Mouse (Mus musculus): Measurements from ENCODE around the gene Pltp. TPM values are rescaled to one million over a fixed set of nuclear protein-coding genes. Genes with fewer than 3 reads are reported as not detected.
"Not testable (repeated sequence)": the region's sequence is repeated elsewhere in the genome, so short reads cannot be mapped to it uniquely, and the experiment has no call there.

Pltp gene
- polyA plus RNA-seq, 1 experiment from 2014 or later = 48.5 TPM

DNA sequence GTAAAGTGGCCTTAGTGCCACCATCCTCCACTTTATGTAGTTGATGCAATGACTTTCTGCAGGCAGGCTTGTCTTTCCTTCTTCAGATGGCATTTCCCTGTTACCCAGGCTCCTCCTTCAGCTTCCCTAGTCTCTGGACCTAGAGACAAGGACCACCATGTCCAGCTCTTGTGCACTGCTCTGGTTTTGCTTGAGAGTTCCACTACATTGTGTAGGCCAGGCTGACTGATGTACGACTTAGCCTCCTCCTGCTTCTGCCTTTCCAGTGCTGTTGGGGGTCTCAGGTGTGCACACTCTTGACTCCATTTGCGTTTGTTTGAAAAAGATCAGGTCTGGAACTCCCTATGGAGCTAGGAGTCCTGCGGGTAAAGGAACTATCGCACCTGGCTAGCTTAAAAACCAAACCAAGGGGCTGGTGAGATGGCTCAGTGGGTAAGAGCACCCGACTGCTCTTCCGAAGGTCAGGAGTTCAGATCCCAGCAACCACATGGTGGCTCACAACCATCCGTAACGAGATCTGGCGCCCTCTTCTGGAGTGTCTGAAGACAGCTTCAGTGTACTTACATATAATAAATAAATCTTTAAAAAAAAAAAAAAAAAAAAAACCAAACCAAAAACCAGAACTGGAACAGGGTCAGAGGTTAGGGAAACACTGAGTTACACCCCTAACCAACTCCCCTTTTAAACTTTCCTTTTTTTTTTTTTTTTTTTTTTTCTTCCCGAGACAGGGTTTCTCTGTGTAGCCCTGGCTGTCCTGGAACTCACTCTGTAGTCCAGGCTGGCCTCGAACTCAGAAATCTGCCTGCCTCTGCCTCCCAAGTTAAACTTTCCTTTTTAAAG, 20.1 kb upstream of the Pltp start:
- Histone ChIP-seq H3K4me2 (peak overlapping the region; percentile 76), H3K4me1 (peaks cover 23% of the 10 kb centered on the region), H3K27ac (peak overlapping the region; percentile 98)
- 76% methylated on average over 11 of the region's 11 CpGs for WGBS
- not testable (repeated sequence) for H3K9me3 ChIP-seq; H3K9ac ChIP-seq; H3K36me3 ChIP-seq; H3K4me3 ChIP-seq (replicated peaks); H3K27me3 ChIP-seq (replicated peaks); ATAC-seq (ENCODE audit: insufficient read depth, low FRiP score, low read depth)

DNA sequence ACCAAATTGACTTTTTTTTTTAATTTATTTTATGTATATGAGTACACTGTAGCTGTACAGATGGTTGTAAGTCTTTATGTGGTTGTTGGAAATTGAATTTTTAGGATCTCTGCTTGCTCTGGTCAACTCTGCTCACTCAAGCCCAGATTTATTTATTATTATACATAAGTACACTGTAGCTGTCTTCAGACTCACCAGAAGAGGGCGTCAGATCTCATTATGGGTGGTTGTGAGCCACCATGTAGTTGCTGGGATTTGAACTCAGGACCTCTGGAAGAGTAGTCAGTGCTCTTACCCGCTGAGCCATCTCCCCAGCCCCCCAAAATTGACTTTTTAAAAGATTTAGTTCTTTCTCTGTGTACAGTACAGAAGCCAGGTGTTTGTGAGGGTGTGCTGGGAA, 18.1 kb upstream of the Pltp start:
- not testable (repeated sequence) for H3K27ac ChIP-seq; H3K4me3 ChIP-seq (replicated peaks); H3K27me3 ChIP-seq (replicated peaks); H3K4me2 ChIP-seq; H3K9me3 ChIP-seq; ATAC-seq (ENCODE audit: insufficient read depth, low FRiP score, low read depth); H3K36me3 ChIP-seq; H3K9ac ChIP-seq
- H3K4me1 ChIP-seq = peaks cover 22% of the 10 kb centered on the region
- WGBS = 51% methylated on average over 2 of the region's 2 CpGs

DNA sequence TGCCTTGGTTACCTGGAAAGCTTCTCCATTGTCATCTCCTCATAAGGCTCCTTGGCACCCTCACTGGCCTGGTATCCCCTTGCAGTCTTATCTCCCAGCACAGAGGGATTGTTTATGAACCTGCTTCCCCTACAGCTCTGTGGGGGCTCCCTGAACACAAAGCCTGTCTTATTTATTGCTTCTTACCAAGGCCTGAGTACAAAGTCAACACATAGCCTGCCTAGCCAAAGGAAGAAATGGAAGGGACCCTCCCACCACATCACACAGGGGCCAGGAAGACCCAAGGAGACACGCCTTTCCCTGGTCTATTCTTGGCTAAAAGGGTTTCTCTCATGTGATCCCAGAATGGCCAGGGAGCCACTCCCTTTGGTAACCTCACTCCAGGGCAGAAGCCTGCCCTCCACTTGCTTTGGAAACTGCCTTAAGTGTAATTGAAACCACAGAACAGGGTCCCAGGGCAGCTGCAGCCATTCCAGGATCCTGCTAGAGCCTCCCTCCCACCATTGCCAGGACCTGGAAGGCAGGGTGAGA, 16.8 kb upstream of the Pltp start:
- Histone ChIP-seq H3K4me2 (no peak overlapping the region), H3K9ac (no peak overlapping the region), H3K27ac (peak overlapping the region; percentile 67), H3K4me1 (peaks cover 17% of the 10 kb centered on the region), H3K27me3 (replicated peaks) (no peaks in the 10 kb centered on the region), H3K9me3 (no peaks in the 10 kb centered on the region), H3K4me3 (replicated peaks) (no peak overlapping the region), H3K36me3 (no peaks in the 10 kb centered on the region)
- ATAC-seq (ENCODE audit: insufficient read depth, low FRiP score, low read depth) = no peak
- WGBS = 29% methylated on average over 1 of the region's 1 CpGs

DNA sequence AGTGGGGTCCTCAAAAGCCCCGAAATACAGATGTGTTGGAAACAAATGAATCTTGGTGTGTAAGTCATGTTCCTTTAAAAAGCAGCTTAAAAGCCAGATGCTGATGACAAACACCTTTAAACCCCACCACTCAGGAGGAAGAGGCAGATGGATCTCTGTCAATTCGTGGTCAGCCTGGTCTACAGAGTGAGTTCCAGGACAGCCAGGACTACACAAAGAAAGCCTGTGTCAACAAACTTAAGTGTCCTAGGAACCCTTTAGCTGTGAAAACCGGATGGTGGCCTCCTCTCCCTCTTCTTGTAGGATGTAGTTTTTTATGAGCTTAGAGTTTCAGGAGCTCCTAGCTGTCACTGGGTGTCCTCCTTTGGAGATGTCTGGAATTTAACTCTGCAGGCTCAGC, 16.1 kb upstream of the Pltp start:
- H3K9ac ChIP-seq = no peak overlapping the region
- no peak for ATAC-seq (ENCODE audit: insufficient read depth, low FRiP score, low read depth)
- H3K4me2 ChIP-seq = no peak overlapping the region
- no peak overlapping the region for H3K4me3 ChIP-seq (replicated peaks)
- no peaks in the 10 kb centered on the region for H3K9me3 ChIP-seq
- H3K4me1 ChIP-seq = peaks cover 17% of the 10 kb centered on the region
- no peaks in the 10 kb centered on the region for H3K36me3 ChIP-seq
- peak overlapping the region; percentile 67; the same call in 1 of the 2 replicates for H3K27ac ChIP-seq
- WGBS = 46% methylated on average over 3 of the region's 3 CpGs
- H3K27me3 ChIP-seq (replicated peaks) = no peaks in the 10 kb centered on the region

DNA sequence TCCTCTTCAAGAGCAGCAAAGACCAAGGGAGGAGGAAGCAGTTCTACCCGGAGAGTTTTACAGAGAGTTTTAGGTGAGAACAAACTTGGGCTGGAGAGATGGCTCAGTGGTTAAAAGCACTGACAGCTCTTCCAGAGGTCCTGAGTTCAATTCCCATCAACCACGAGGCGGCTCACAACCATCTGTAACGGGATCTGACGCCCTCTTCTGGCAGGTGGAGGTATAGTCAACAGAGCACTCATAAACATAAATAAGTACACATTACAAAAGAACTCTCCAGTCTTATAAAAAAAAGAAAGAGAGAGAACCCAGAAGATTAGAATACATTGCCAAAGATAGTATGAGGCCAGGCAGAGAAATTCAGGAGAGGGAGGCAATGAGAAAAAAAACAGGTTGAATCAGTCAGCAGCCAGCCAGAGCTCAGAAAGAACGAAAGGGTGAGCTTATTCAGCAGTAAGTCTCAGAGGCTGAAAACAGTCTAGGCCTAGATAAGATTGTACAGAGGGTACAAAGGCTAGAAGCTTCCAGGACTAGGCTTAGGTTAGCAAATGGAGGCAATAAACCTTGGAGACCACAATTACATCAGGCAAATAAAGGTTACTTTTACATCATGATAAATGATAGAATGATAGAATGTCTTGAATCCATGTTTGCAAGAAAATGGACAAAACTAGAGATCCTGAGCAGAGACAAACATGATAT, 14.2 kb upstream of the Pltp start:
- no peaks in the 10 kb centered on the region for H3K36me3 ChIP-seq
- 52% methylated on average over 6 of the region's 6 CpGs for WGBS
- no peak for ATAC-seq (ENCODE audit: insufficient read depth, low FRiP score, low read depth)

DNA sequence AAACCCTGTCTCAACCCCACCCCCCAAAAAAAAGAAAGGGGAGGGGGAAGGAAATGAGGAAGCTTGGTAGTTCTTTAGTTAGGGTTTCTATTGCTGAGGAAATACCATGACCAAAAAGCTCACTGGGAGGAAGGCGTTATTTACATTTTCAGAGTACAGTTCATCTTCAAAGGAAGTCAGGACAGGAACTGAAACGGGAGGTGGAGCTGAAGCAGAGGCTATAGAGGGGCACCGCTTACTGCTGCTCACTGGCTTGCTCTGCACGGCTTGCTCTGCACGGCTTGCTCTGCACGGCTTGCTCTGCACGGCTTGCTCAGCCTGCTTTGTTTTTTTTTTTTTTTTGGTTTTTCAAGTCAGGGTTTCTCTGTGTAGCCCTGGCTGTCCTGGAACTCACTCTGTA, 11.0 kb upstream of the Pltp start:
- H3K27ac ChIP-seq = no peak overlapping the region
- no peak for ATAC-seq (ENCODE audit: insufficient read depth, low FRiP score, low read depth)
- 56% methylated on average over 7 of the region's 7 CpGs for WGBS

More for the DNA sequence above, 14.2 kb upstream of the Pltp start:
- Histone ChIP-seq H3K27ac (no peak overlapping the region), H3K4me3 (replicated peaks) (no peak overlapping the region), H3K9ac (no peak overlapping the region), H3K27me3 (replicated peaks) (no peaks in the 10 kb centered on the region), H3K4me2 (no peak overlapping the region), H3K9me3 (no peaks in the 10 kb centered on the region), H3K4me1 (peaks cover 22% of the 10 kb centered on the region)

DNA sequence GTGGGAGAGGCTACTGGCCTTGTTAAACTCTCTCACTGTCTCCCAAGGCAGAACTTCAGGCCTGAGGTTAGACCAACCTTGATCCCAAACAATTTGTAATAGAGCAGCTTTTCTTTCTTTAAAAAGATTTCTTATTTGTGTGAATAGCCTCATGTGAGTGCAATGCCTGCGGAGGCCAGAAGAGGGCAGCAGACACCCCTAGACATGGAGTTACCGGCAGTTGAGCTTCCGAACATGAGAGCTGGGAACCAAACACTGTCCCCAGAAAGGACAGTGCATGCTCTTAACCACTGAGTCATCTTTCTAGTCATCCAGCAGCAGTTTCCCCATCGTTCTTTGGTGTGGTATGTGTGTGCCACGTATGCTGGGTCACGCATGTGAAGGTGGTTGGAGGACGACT, 10.1 kb upstream of the Pltp start:
- Histone ChIP-seq H3K9ac (no peak overlapping the region), H3K4me2 (no peak overlapping the region), H3K4me3 (replicated peaks) (no peak overlapping the region), H3K27ac (peak overlapping the region; percentile 68), H3K27me3 (replicated peaks) (no peaks in the 10 kb centered on the region), H3K9me3 (no peaks in the 10 kb centered on the region), H3K36me3 (no peaks in the 10 kb centered on the region), H3K4me1 (peaks cover 15% of the 10 kb centered on the region)
- ATAC-seq (ENCODE audit: insufficient read depth, low FRiP score, low read depth) = no peak
- WGBS = 93% methylated on average over 7 of the region's 7 CpGs

More for the DNA sequence above, 11.0 kb upstream of the Pltp start:
- H3K36me3 ChIP-seq = no peaks in the 10 kb centered on the region
- no peak overlapping the region for H3K4me3 ChIP-seq (replicated peaks)
- no peaks in the 10 kb centered on the region for H3K9me3 ChIP-seq
- H3K27me3 ChIP-seq (replicated peaks) = no peaks in the 10 kb centered on the region
- no peak overlapping the region for H3K9ac ChIP-seq
- H3K4me2 ChIP-seq = no peak overlapping the region
- peaks cover 12% of the 10 kb centered on the region for H3K4me1 ChIP-seq

DNA sequence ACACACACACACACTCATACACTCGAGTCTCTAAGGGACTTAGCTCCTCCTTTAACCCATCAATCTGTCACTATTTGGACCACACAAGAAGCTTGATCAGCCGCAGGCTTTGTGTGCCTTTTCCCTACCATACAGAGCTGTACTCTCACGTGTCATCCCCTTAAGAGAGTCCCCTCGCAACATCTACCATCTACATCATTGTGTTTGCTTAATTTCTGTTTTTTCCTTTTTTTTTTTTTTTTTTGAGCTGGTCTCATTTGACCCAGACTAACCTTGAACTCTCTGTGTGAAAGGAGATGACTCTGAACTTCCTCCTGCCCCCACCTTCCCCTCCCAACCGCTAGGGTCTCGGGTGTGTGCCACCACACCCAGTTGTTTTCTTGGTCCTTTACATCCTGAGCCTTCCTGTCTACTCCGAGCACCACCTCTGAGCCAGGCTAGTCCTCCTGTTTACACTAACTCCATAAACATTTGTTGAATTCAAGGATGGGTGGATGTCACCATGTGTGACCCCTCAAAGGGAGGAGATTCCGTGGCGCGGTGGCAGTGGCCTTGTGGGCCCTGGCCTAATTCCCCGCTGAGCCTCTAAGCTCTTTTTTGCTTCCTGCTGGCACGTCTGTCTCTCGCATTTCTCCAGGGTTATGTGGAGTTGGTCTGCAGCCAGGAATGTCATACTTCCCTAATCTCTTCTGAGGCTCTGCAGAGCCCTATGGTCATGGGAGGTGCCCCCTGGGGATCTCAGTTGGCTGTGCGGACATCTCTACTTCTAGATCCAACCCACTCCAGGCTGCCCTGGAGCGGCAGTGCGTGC, 9.4 kb upstream of the Pltp start:
- peak; percentile 56 for ATAC-seq (ENCODE audit: insufficient read depth, low FRiP score, low read depth)
- Histone ChIP-seq H3K9me3 (no peaks in the 10 kb centered on the region), H3K4me1 (peaks cover 19% of the 10 kb centered on the region), H3K4me2 (no peak overlapping the region), H3K9ac (no peak overlapping the region), H3K4me3 (replicated peaks) (no peak overlapping the region), H3K27ac (peak overlapping the region; percentile 68), H3K27me3 (replicated peaks) (no peaks in the 10 kb centered on the region), H3K36me3 (no peaks in the 10 kb centered on the region)
- 29% methylated on average over 16 of the region's 16 CpGs for WGBS

DNA sequence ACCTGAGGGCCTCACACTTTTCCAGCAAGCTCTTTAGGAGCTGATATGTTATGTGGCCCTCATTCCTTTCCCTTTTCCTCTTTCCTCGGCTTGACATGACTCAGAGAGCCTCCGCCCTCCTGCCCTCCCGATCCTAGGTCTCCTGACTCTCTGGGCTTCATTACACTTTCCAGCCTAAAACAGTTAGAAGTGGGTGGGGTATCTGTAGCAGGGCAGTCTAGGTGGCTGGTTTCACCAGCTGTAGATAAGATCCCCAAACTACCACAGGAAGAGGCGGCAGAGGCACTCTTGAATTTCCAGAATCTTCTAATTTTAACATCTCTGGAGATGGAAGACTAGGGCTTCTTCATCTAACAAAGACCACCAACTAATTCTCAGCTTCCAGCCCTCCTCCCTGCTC, 7.1 kb upstream of the Pltp start:
- no peak overlapping the region for H3K27ac ChIP-seq
- no peaks in the 10 kb centered on the region for H3K36me3 ChIP-seq
- 55% methylated on average over 4 of the region's 4 CpGs for WGBS
- no peak for ATAC-seq (ENCODE audit: insufficient read depth, low FRiP score, low read depth)
- no peak overlapping the region for H3K9ac ChIP-seq
- H3K9me3 ChIP-seq = no peaks in the 10 kb centered on the region
- H3K4me2 ChIP-seq = no peak overlapping the region
- no peaks in the 10 kb centered on the region for H3K27me3 ChIP-seq (replicated peaks)
- H3K4me3 ChIP-seq (replicated peaks) = no peak overlapping the region
- H3K4me1 ChIP-seq = peaks cover 32% of the 10 kb centered on the region

DNA sequence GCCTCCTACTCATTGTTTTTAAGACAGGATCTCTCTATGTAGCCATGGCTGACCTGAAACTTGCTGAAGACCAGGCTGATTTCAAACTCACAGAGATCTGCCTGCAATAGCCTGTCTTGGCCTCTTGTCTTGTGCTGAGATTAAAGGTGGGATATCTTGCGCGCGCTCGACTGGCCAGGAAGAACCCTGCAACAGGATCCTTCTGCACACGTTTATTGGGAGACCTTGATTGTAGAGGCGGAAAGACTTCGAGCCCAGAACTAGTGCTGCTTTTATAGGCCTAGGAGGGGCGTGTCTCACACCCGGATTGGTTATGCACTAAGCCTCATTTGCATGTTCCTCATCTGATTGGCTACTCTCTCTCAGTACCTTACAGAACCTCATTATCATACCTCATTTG, 5.9 kb upstream of the Pltp start:
- H3K36me3 ChIP-seq; H3K27ac ChIP-seq; ATAC-seq (ENCODE audit: insufficient read depth, low FRiP score, low read depth); H3K4me2 ChIP-seq; H3K4me3 ChIP-seq (replicated peaks); H3K9me3 ChIP-seq; H3K9ac ChIP-seq; H3K27me3 ChIP-seq (replicated peaks): not testable (repeated sequence)
- H3K4me1 ChIP-seq = peaks cover 37% of the 10 kb centered on the region
- 90% methylated on average over 7 of the region's 9 CpGs for WGBS

DNA sequence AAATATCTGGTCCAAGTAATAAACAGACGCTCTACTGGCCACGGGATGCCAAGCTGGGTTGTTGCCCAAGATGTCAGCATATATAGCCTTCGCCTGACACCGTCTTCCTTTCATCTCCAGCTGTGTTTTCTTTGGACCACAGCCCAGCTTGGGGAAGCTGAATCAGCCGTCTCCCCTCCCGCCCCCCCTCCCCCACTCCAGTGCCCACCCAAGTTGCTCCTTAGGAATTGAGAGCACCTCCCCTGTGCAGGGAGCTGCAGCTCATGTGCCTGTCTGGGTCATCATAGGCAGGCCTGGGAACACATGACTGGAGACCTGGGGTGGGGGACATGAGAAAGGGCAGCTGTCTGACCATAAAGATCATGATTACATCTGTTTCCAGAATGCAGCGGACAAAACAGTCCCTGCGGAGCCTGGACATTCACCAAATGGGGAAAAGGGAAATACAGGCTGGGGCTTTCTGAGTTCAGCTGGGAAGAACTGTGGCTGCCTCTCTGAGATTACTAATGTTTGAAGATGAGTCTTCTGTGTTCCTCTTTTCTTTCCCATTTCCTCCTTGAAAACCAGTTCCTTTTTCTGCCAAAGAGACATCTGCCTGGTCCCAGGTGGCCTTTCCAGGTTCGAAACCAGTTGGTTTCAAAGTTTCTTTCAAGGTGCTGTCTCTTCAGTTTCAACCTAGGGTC, 4.8 kb upstream of the Pltp start:
- H3K9ac ChIP-seq = no peak overlapping the region
- H3K9me3 ChIP-seq = no peaks in the 10 kb centered on the region
- no peaks in the 10 kb centered on the region for H3K36me3 ChIP-seq
- ATAC-seq (ENCODE audit: insufficient read depth, low FRiP score, low read depth) = peak; percentile 67
- 19% methylated on average over 9 of the region's 9 CpGs for WGBS
- H3K27ac ChIP-seq = peak overlapping the region; percentile 84
- peaks cover 45% of the 10 kb centered on the region for H3K4me1 ChIP-seq
- no peak overlapping the region for H3K4me3 ChIP-seq (replicated peaks)
- H3K4me2 ChIP-seq = peak overlapping the region; percentile 0; the same call in 1 of the 2 replicates
- H3K27me3 ChIP-seq (replicated peaks) = peaks cover 5% of the 10 kb centered on the region
